Mouse (Mus musculus): Measurements from ENCODE around the gene Slc15a1.

The Slc15a1 gene

GRCm38 (mm10) chr14:121504781-121505484, at the start of gene Slc15a1:
Gene Slc15a1 (minus strand): TSS chr14:121505252.
- peak; percentile 26 for DNase-seq (ENCODE audit: low spot score)

GRCm38 (mm10) chr14:121553785-121554184, 48.7 kb upstream of the Slc15a1 start:
- no peak for DNase-seq (ENCODE audit: low spot score)

GRCm38 (mm10) chr14:121552586-121552985, 47.5 kb upstream of the Slc15a1 start:
- no peak for DNase-seq (ENCODE audit: low spot score)

- DNase-seq (ENCODE audit: low spot score) = no peak
Observed at GRCm38 (mm10) chr14:121549834-121550233, 44.8 kb upstream of the Slc15a1 start.

GRCm38 (mm10) chr14:121547745-121548144, 42.7 kb upstream of the Slc15a1 start:
- DNase-seq (ENCODE audit: low spot score) = peak; percentile 64

- no peak for DNase-seq (ENCODE audit: low spot score)
Observed at GRCm38 (mm10) chr14:121546621-121547020, 41.6 kb upstream of the Slc15a1 start.

- no peak for DNase-seq (ENCODE audit: low spot score)
Observed at GRCm38 (mm10) chr14:121545551-121546331, 40.7 kb upstream of the Slc15a1 start.

GRCm38 (mm10) chr14:121541262-121541661, 36.2 kb upstream of the Slc15a1 start:
- no peak for DNase-seq (ENCODE audit: low spot score)

- DNase-seq (ENCODE audit: low spot score) = no peak
Observed at GRCm38 (mm10) chr14:121534501-121534900, 29.4 kb upstream of the Slc15a1 start.

- no peak for DNase-seq (ENCODE audit: low spot score)
Observed at GRCm38 (mm10) chr14:121530853-121531252, 25.8 kb upstream of the Slc15a1 start.

- no peak for DNase-seq (ENCODE audit: low spot score)
Observed at GRCm38 (mm10) chr14:121527883-121528282, 22.8 kb upstream of the Slc15a1 start.

GRCm38 (mm10) chr14:121527201-121527600, 22.1 kb upstream of the Slc15a1 start:
- DNase-seq (ENCODE audit: low spot score) = no peak

- no peak for DNase-seq (ENCODE audit: low spot score)
Observed at GRCm38 (mm10) chr14:121521709-121522108, 16.7 kb upstream of the Slc15a1 start.

- DNase-seq (ENCODE audit: low spot score) = no peak
Observed at GRCm38 (mm10) chr14:121516881-121517280, 11.8 kb upstream of the Slc15a1 start.

GRCm38 (mm10) chr14:121508929-121509328, 3.9 kb upstream of the Slc15a1 start:
- peak; percentile 22 for DNase-seq (ENCODE audit: low spot score)

- peak; percentile 80 for DNase-seq (ENCODE audit: low spot score)
Observed at GRCm38 (mm10) chr14:121506336-121506735, 1.3 kb upstream of the Slc15a1 start.

- peak; percentile 28 for DNase-seq (ENCODE audit: low spot score)
Observed at GRCm38 (mm10) chr14:121505485-121505860, 421 bp upstream of the Slc15a1 start.

- peak; percentile 59 for DNase-seq (ENCODE audit: low spot score)
Observed at GRCm38 (mm10) chr14:121500577-121500976, 4.5 kb downstream of the Slc15a1 start.

GRCm38 (mm10) chr14:121499769-121500168, 5.3 kb downstream of the Slc15a1 start:
- no peak for DNase-seq (ENCODE audit: low spot score)

GRCm38 (mm10) chr14:121497800-121498199, 7.3 kb downstream of the Slc15a1 start:
- DNase-seq (ENCODE audit: low spot score) = no peak

- DNase-seq (ENCODE audit: low spot score) = no peak
Observed at GRCm38 (mm10) chr14:121495741-121496140, 9.3 kb downstream of the Slc15a1 start.

GRCm38 (mm10) chr14:121495120-121495519, 9.9 kb downstream of the Slc15a1 start:
- no peak for DNase-seq (ENCODE audit: low spot score)

GRCm38 (mm10) chr14:121494238-121494637, 10.8 kb downstream of the Slc15a1 start:
- peak; percentile 45 for DNase-seq (ENCODE audit: low spot score)
